Mouse (Mus musculus): Measurements from ENCODE around the gene Ets1.
A peak's percentile ranks its signal among the peaks of the same experiment; 100 is the strongest.

GRCm38 (mm10) chr9:32745998-32746397, 110.0 kb downstream of the Ets1 start:
- no peak for TF ChIP-seq CTCF (conservative IDR thresholded peaks at IDR 0.05 in 1 of 2, IDR thresholded peaks at IDR 0.05 in 1 of 2; ENCODE audit: low read depth in 2 of 2, low read length in 2 of 2)
- TF ChIP-seq RCOR1 (conservative IDR thresholded peaks at IDR 0.05; ENCODE audit: low read depth, low read length), result no peak
- no peak for TF ChIP-seq ZC3H11A (IDR thresholded peaks at IDR 0.05; ENCODE audit: low read depth, low read length)
- TF ChIP-seq PAX5 (IDR thresholded peaks at IDR 0.05; ENCODE audit: low read length), result no peak
- no peak for TF ChIP-seq MAFK (IDR thresholded peaks at IDR 0.05; ENCODE audit: insufficient replicate concordance, low read length)
- no peak for TF ChIP-seq POLR2A (IDR thresholded peaks at IDR 0.05; ENCODE audit: low read depth, low read length)
- TF ChIP-seq ZNF384 (IDR thresholded peaks at IDR 0.05; ENCODE audit: low read depth, low read length), result 0 out of 2 replicates have a peak, but pooled peaks have one; percentile 14
- no peak for TF ChIP-seq KAT2A (IDR thresholded peaks at IDR 0.05; ENCODE audit: insufficient replicate concordance, low read length)
- peak; percentile 78 for TF ChIP-seq TCF12 (IDR thresholded peaks at IDR 0.05; ENCODE audit: low read depth, low read length)

Measured in CH12.LX (cell line).